9 mouse cellular contexts compared by ENCODE assay signal in the genomic region with DNA sequence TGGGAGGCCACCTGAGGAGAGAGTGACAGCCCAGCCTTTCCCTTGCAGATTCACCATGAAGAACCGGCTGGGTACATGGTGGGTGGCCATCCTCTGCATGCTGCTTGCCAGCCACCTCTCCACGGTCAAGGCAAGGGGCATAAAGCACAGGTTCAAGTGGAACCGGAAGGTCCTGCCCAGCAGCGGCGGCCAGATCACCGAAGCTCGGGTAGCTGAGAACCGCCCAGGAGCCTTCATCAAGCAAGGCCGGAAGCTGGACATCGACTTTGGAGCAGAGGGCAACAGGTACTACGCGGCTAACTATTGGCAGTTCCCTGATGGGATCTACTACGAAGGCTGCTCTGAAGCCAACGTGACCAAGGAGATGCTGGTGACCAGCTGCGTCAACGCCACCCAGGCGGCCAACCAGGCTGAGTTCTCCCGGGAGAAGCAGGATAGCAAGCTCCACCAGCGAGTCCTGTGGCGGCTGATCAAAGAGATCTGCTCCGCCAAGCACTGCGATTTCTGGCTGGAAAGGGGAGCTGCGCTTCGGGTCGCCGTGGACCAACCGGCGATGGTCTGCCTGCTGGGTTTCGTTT. TPM values are rescaled to one million over a fixed set of nuclear protein-coding genes. Genes with fewer than 3 reads are reported as not detected.
DNase-seq lines count a peak whose midpoint lies in the region; ATAC-seq and TF ChIP-seq lines count a peak whose summit lies in the region.
"Had no signal": no experiment of that assay in that cellular context is flagged by ENCODE, and none has a peak within 500 bp of the region (broad histone marks: within the 10 kb centered on the region; RNA-seq: fewer than 3 reads in every experiment).

No protein-coding gene starts in this region.

- intact Hi-C loops in heart, adult 2 months (cut with DNase I) = loop anchor here (5.0 kb wide), 1 partner anchor 46 kb away; a partner anchor contains a TSS

- H3K27ac ChIP-seq in heart, adult 2 months = no peak overlapping the region
- no peak overlapping the region for H3K27ac ChIP-seq in forebrain, embryonic 10.5 days
- H3K27ac ChIP-seq in intestine, embryonic 14.5 days (ENCODE audit: low read depth) = no peak overlapping the region
- no peak overlapping the region for H3K27ac ChIP-seq in liver, embryonic 15.5 days (replicated peaks)
- no peak overlapping the region for H3K27ac ChIP-seq in stomach, embryonic 15.5 days

- no peak for TF ChIP-seq CTCF in heart, adult 2 months (IDR thresholded peaks at IDR 0.05)

- H3K4me1 ChIP-seq in heart, adult 2 months (ENCODE audit: control insufficient read depth, insufficient read depth, low read length) = peaks cover 11% of the 10 kb centered on the region
- H3K4me1 ChIP-seq in forebrain, embryonic 10.5 days = peaks cover 44% of the 10 kb centered on the region
- 0 out of 2 replicates have a peak, but pooled peaks cover 8% of the 10 kb centered on the region for H3K4me1 ChIP-seq in intestine, embryonic 14.5 days (replicated peaks; ENCODE audit: control insufficient read depth, insufficient read depth, low read length)
- peaks cover 8% of the 10 kb centered on the region; the same call in 1 of the 2 replicates for H3K4me1 ChIP-seq in liver, embryonic 15.5 days (replicated peaks)
- H3K4me1 ChIP-seq in stomach, embryonic 15.5 days = peaks cover 9% of the 10 kb centered on the region; the same call in 1 of the 2 replicates

- peak overlapping the region; percentile 26 for H3K4me3 ChIP-seq in heart, adult 2 months
- peak overlapping the region; percentile 33 for H3K4me3 ChIP-seq in forebrain, embryonic 10.5 days
- peak overlapping the region; percentile 11 for H3K4me3 ChIP-seq in intestine, embryonic 14.5 days (ENCODE audit: low read depth, low read length)
- no peak overlapping the region for H3K4me3 ChIP-seq in liver, embryonic 15.5 days (replicated peaks)
- H3K4me3 ChIP-seq in stomach, embryonic 15.5 days (replicated peaks) = peak overlapping the region; percentile 17

- H3K36me3 ChIP-seq in heart, adult 2 months (ENCODE audit: control insufficient read depth, insufficient read depth, low read length) = no peaks in the 10 kb centered on the region
- H3K36me3 ChIP-seq in forebrain, embryonic 10.5 days (replicated peaks) = no peaks in the 10 kb centered on the region
- H3K36me3 ChIP-seq in intestine, embryonic 14.5 days (ENCODE audit: control insufficient read depth, insufficient read depth, low read length) = no peaks in the 10 kb centered on the region
- H3K36me3 ChIP-seq in liver, embryonic 15.5 days (replicated peaks) = no peaks in the 10 kb centered on the region
- H3K36me3 ChIP-seq in stomach, embryonic 15.5 days = no peaks in the 10 kb centered on the region

- H3K9me3 ChIP-seq in forebrain, embryonic 10.5 days = no peaks in the 10 kb centered on the region
- H3K9me3 ChIP-seq in intestine, embryonic 14.5 days (ENCODE audit: control insufficient read depth, low read length) = no peaks in the 10 kb centered on the region
- no peaks in the 10 kb centered on the region for H3K9me3 ChIP-seq in liver, embryonic 15.5 days (replicated peaks)
- H3K9me3 ChIP-seq in stomach, embryonic 15.5 days = no peaks in the 10 kb centered on the region

- ATAC-seq in intestine, embryonic 14.5 days (replicated peaks; ENCODE audit: low FRiP score, low TSS enrichment, low read depth) = no peak
- no peak for ATAC-seq in liver, embryonic 15.5 days (ENCODE audit: insufficient read depth)
- ATAC-seq in stomach, embryonic 15.5 days (ENCODE audit: insufficient read depth, low FRiP score, low read depth) = no peak

- no peak for TF ChIP-seq EP300 in heart, adult 2 months (IDR thresholded peaks at IDR 0.05; ENCODE audit: insufficient read depth, low read depth, low read length)

- H3K4me2 ChIP-seq in intestine, embryonic 14.5 days (ENCODE audit: low read length) = peak overlapping the region; percentile 37
- peak overlapping the region; percentile 32 for H3K4me2 ChIP-seq in liver, embryonic 15.5 days
- H3K4me2 ChIP-seq in stomach, embryonic 15.5 days = peak overlapping the region; percentile 40

- no peaks in the 10 kb centered on the region for H3K79me2 ChIP-seq in heart, adult 2 months (replicated peaks; ENCODE audit: control insufficient read depth, insufficient read depth, low read length)

- TF ChIP-seq POLR2A in heart, adult 2 months (IDR thresholded peaks at IDR 0.05; ENCODE audit: insufficient read depth, low read depth, low read length) = no peak

- H3K27me3 ChIP-seq in heart, adult 2 months (ENCODE audit: control insufficient read depth, insufficient read depth, low read length) = no peaks in the 10 kb centered on the region
- peaks cover 70% of the 10 kb centered on the region for H3K27me3 ChIP-seq in forebrain, embryonic 10.5 days (ENCODE audit: poor library complexity, severe bottlenecking)
- H3K27me3 ChIP-seq in intestine, embryonic 14.5 days (replicated peaks; ENCODE audit: control insufficient read depth, insufficient read depth, low read length) = peaks cover 43% of the 10 kb centered on the region
- H3K27me3 ChIP-seq in liver, embryonic 15.5 days = peaks cover 64% of the 10 kb centered on the region
- peaks cover 31% of the 10 kb centered on the region for H3K27me3 ChIP-seq in stomach, embryonic 15.5 days (replicated peaks)

- 0 out of 2 replicates have a peak overlapping the region, but pooled peaks have one; percentile 8 for H3K9ac ChIP-seq in heart, adult 2 months (ENCODE audit: low read depth, low read length)
- no peak overlapping the region for H3K9ac ChIP-seq in intestine, embryonic 14.5 days (ENCODE audit: low read length)
- no peak overlapping the region for H3K9ac ChIP-seq in liver, embryonic 15.5 days
- no peak overlapping the region for H3K9ac ChIP-seq in stomach, embryonic 15.5 days

- WGBS in heart, adult 2 months = 25% methylated on average over 29 of the region's 29 CpGs
- WGBS in forebrain, embryonic 10.5 days = 25% methylated on average over 29 of the region's 29 CpGs
- 12% methylated on average over 29 of the region's 29 CpGs for WGBS in intestine, embryonic 14.5 days
- 19% methylated on average over 29 of the region's 29 CpGs for WGBS in liver, embryonic 15.5 days (ENCODE audit: insufficient replicate concordance)
- 13% methylated on average over 29 of the region's 29 CpGs for WGBS in stomach, embryonic 15.5 days

- DNase-seq in heart, adult 2 months = no peak
- DNase-seq in heart, adult 8-10 months (ENCODE audit: low spot score) = no peak
- no peak for DNase-seq in forebrain, embryonic 10.5 days (ENCODE audit: extremely low spot score, low spot score)
- peak; percentile 63 for DNase-seq in intestine, embryonic 14.5 days (ENCODE audit: low spot score)
- no peak for DNase-seq in Muller cell, postnatal 12 days (ENCODE audit: inconsistent ontology term)
- no peak for DNase-seq in gastrocnemius, adult 18-20 months (ENCODE audit: low spot score)

RNA-seq across cellular contexts. Expression of a gene that starts 2.4 kb away (rescaled TPM):
- total RNA-seq in heart, adult 2 months (2021) = 1 to 10 TPM in 1 of 2 experiments, under 1 TPM in 1; 0.65 to 1.2 TPM
- polyA plus RNA-seq in heart, adult 2 months (2012; rRNA removed) = 3.8 and 9.9 TPM in 2 replicates
- 1 to 10 TPM in 2 of 4 experiments, under 1 TPM in 2; 0.22 to 1.8 (median 1.2) TPM for total RNA-seq in heart, adult 8-10 months (2022)
- 3.9 and 4.2 TPM in 2 replicates for polyA plus RNA-seq in forebrain, embryonic 10.5 days (2016; fragmentation: Nextera tagmentation; extraction: Ambion mirVana)
- polyA plus RNA-seq in intestine, embryonic 14.5 days (2014; fragmentation: Nextera tagmentation; extraction: Ambion mirVana) = 43.0 and 47.8 TPM in 2 replicates
- 0.37 and 0.56 TPM in 2 replicates for polyA plus RNA-seq in liver, embryonic 15.5 days (2015; fragmentation: Nextera tagmentation; extraction: Ambion mirVana)
- polyA plus RNA-seq in stomach, embryonic 15.5 days (2015; fragmentation: Nextera tagmentation; extraction: Ambion mirVana) = 40.6 and 47.4 TPM in 2 replicates
- total RNA-seq in gastrocnemius, adult 18-20 months (2021) = under 1 TPM; 0.16 to 0.36 TPM

RNA-seq across cellular contexts. Expression of a gene that starts 43.3 kb away (rescaled TPM):
- total RNA-seq in heart, adult 2 months (2021) = under 1 TPM in 1 of 2 experiments, not detected in 1; 0.23 TPM
- polyA plus RNA-seq in heart, adult 2 months (2012; rRNA removed) = not detected in 2 replicates
- total RNA-seq in heart, adult 8-10 months (2022) = under 1 TPM in 3 of 4 experiments, not detected in 1; 0.20 to 0.69 (median 0.38) TPM
- polyA plus RNA-seq in forebrain, embryonic 10.5 days (2016; fragmentation: Nextera tagmentation; extraction: Ambion mirVana) = not detected in 2 replicates
- not detected in 2 replicates for polyA plus RNA-seq in intestine, embryonic 14.5 days (2014; fragmentation: Nextera tagmentation; extraction: Ambion mirVana)
- 0.12 TPM in 1 of 2 replicates, not detected in the other for polyA plus RNA-seq in liver, embryonic 15.5 days (2015; fragmentation: Nextera tagmentation; extraction: Ambion mirVana)
- polyA plus RNA-seq in stomach, embryonic 15.5 days (2015; fragmentation: Nextera tagmentation; extraction: Ambion mirVana) = not detected in 2 replicates
- total RNA-seq in gastrocnemius, adult 18-20 months (2021) = not detected
- polyA plus RNA-seq: cortical plate, adult 2 months had no signal

RNA-seq across cellular contexts. Expression of a gene that starts 43.3 kb away (rescaled TPM):
- total RNA-seq in heart, adult 2 months (2021) = 100 to 1,000 TPM; 109 to 129 TPM
- polyA plus RNA-seq in heart, adult 2 months (2012; rRNA removed) = 101 and 110 TPM in 2 replicates
- 100 to 1,000 TPM; 135 to 164 (median 149) TPM for total RNA-seq in heart, adult 8-10 months (2022)
- polyA plus RNA-seq in forebrain, embryonic 10.5 days (2016; fragmentation: Nextera tagmentation; extraction: Ambion mirVana) = 19.6 and 23.2 TPM in 2 replicates
- 41.3 and 43.0 TPM in 2 replicates for polyA plus RNA-seq in intestine, embryonic 14.5 days (2014; fragmentation: Nextera tagmentation; extraction: Ambion mirVana)
- 32.1 and 34.1 TPM in 2 replicates for polyA plus RNA-seq in liver, embryonic 15.5 days (2015; fragmentation: Nextera tagmentation; extraction: Ambion mirVana)
- 73.8 and 82.2 TPM in 2 replicates for polyA plus RNA-seq in stomach, embryonic 15.5 days (2015; fragmentation: Nextera tagmentation; extraction: Ambion mirVana)
- total RNA-seq in gastrocnemius, adult 18-20 months (2021) = 100 to 1,000 TPM; 104 to 114 TPM
